ENCODE assay signal across 18 mouse cellular contexts in genomic region chr11:93940906-93941305, GRCm38 (mm10). TPM values are rescaled to one million over a fixed set of nuclear protein-coding genes. Genes with fewer than 3 reads are reported as not detected.
DNase-seq lines count a peak whose midpoint lies in the region; ATAC-seq and TF ChIP-seq lines count a peak whose summit lies in the region.
"Had no signal": no experiment of that assay in that cellular context is flagged by ENCODE, and none has a peak within 500 bp of the region (broad histone marks: within the 10 kb centered on the region; RNA-seq: fewer than 3 reads in every experiment).

No protein-coding gene starts in this region.

- no peak for TF ChIP-seq CTCF in lung, postnatal 0 days (IDR thresholded peaks at IDR 0.05)
- no peak for TF ChIP-seq CTCF in G1E (IDR thresholded peaks at IDR 0.05; ENCODE audit: low read depth, low read length)

- no peak overlapping the region for H3K4me2 ChIP-seq in lung, postnatal 0 days (replicated peaks; ENCODE audit: low read depth, low read length)
- H3K4me2 ChIP-seq: embryonic facial prominence, embryonic 13.5 days; liver, embryonic 15.5 days had no signal

- WGBS in lung, postnatal 0 days = 56% methylated on average over 2 of the region's 2 CpGs

- no peak overlapping the region for H3K9ac ChIP-seq in lung, postnatal 0 days (replicated peaks; ENCODE audit: low read depth)
- H3K9ac ChIP-seq: embryonic facial prominence, embryonic 13.5 days; liver, embryonic 15.5 days had no signal

- peak; percentile 36 for DNase-seq in lung, postnatal 0 days (ENCODE audit: low spot score)
- DNase-seq in lung, postnatal 4 days = no peak
- no peak for DNase-seq in G1E (ENCODE audit: low spot score)
- no peak for DNase-seq in right cerebral cortex, postnatal 25 days
- DNase-seq in ovary, postnatal 10 days (ENCODE audit: low spot score) = no peak
- no peak for DNase-seq in kidney, adult 9 months
- DNase-seq: adrenal gland, postnatal 36 days; cerebellum, adult 8-10 months; gastrocnemius, adult 2 months; kidney, postnatal 10 days; midbrain, embryonic 14.5 days; right cerebral cortex, postnatal 14 days had no signal

- H3K27ac ChIP-seq in lung, postnatal 0 days (ENCODE audit: low read length) = no peak overlapping the region
- H3K27ac ChIP-seq: embryonic facial prominence, embryonic 13.5 days; gastrocnemius, adult 2 months; liver, embryonic 15.5 days had no signal

- no peaks in the 10 kb centered on the region for H3K27me3 ChIP-seq in lung, postnatal 0 days (replicated peaks; ENCODE audit: insufficient read depth, low read length)
- no peaks in the 10 kb centered on the region for H3K27me3 ChIP-seq in G1E (ENCODE audit: insufficient read depth, low read length)
- H3K27me3 ChIP-seq: embryonic facial prominence, embryonic 13.5 days; liver, embryonic 15.5 days had no signal

- H3K36me3 ChIP-seq in lung, postnatal 0 days (ENCODE audit: insufficient read depth, low read length) = peaks cover 12% of the 10 kb centered on the region; the same call in 1 of the 2 replicates
- peaks cover 77% of the 10 kb centered on the region for H3K36me3 ChIP-seq in G1E (replicated peaks)

- TF ChIP-seq EP300 in lung, postnatal 0 days (IDR thresholded peaks at IDR 0.05) = no peak

- no peaks in the 10 kb centered on the region for H3K4me1 ChIP-seq in lung, postnatal 0 days (ENCODE audit: insufficient read depth, low read depth, low read length)
- H3K4me1 ChIP-seq in G1E (ENCODE audit: insufficient read depth, low read depth, low read length) = peaks cover 16% of the 10 kb centered on the region
- H3K4me1 ChIP-seq: embryonic facial prominence, embryonic 13.5 days; liver, embryonic 15.5 days had no signal

- H3K4me3 ChIP-seq in lung, postnatal 0 days (ENCODE audit: low read depth, low read length) = no peak overlapping the region
- H3K4me3 ChIP-seq in G1E (ENCODE audit: low read depth, low read length) = no peak overlapping the region
- H3K4me3 ChIP-seq: embryonic facial prominence, embryonic 13.5 days; gastrocnemius, adult 2 months; liver, embryonic 15.5 days had no signal

- no peaks in the 10 kb centered on the region for H3K9me3 ChIP-seq in lung, postnatal 0 days (ENCODE audit: low read length)
- no peaks in the 10 kb centered on the region for H3K9me3 ChIP-seq in G1E (replicated peaks)
- H3K9me3 ChIP-seq: embryonic facial prominence, embryonic 13.5 days; liver, embryonic 15.5 days had no signal

- ATAC-seq in lung, postnatal 0 days = no peak
- ATAC-seq in G1E (ENCODE audit: extremely low read depth, insufficient number of reproducible peaks, low FRiP score, poor library complexity, severe bottlenecking) = peak; percentile 73
- ATAC-seq in granulocyte monocyte progenitor cell, adult 5-6 weeks (replicated peaks; ENCODE audit: poor library complexity, severe bottlenecking) = peak; percentile 76
- ATAC-seq in monocyte, adult 5-6 weeks (replicated peaks; ENCODE audit: insufficient number of reproducible peaks, low FRiP score, low TSS enrichment, poor library complexity, severe bottlenecking) = 0 out of 2 replicates have a peak, but pooled peaks have one; percentile 70
- ATAC-seq: activated CD4-positive, CD25-positive, alpha-beta regulatory T cell, adult 4 months; forebrain, embryonic 16.5 days had no signal

RNA-seq across cellular contexts. Expression of gene Nme2, which starts 15.2 kb away (rescaled TPM):
- 246 and 280 TPM in 2 replicates for polyA plus RNA-seq in lung, postnatal 0 days (2015; fragmentation: Nextera tagmentation; extraction: Ambion mirVana)
- total RNA-seq in G1E (2014; fragmentation: Nextera tagmentation) (23.6 and 29.3 TPM in 2 replicates), G1E (2017) (144 and 162 TPM in 2 replicates)
- 131 and 161 TPM in 2 replicates for polyA plus RNA-seq in G1E (2012)
- 640 and 684 TPM in 2 replicates for total RNA-seq in granulocyte monocyte progenitor cell, adult 5-6 weeks (2014; fragmentation: Nextera tagmentation)
- total RNA-seq in granulocyte monocyte progenitor cell, adult 5-6 weeks (2017) = 250 and 253 TPM in 2 replicates
- 112 to 158 TPM (median 145 TPM) in 3 replicates for total RNA-seq in monocyte, adult 5-6 weeks (2017)

RNA-seq across cellular contexts. Expression of gene Gm20390, which starts 27.2 kb away (rescaled TPM):
- 91.0 and 120 TPM in 2 replicates for polyA plus RNA-seq in lung, postnatal 0 days (2015; fragmentation: Nextera tagmentation; extraction: Ambion mirVana)
- total RNA-seq in G1E (2014; fragmentation: Nextera tagmentation) (34.7 and 48.9 TPM in 2 replicates), G1E (2017) (not detected in 2 replicates)
- 246 and 259 TPM in 2 replicates for polyA plus RNA-seq in G1E (2012)
- total RNA-seq in granulocyte monocyte progenitor cell, adult 5-6 weeks (2014; fragmentation: Nextera tagmentation) = 112 and 180 TPM in 2 replicates
- not detected in 2 replicates for total RNA-seq in granulocyte monocyte progenitor cell, adult 5-6 weeks (2017)
- 1.9 TPM in 1 of 3 replicates, not detected in the others for total RNA-seq in monocyte, adult 5-6 weeks (2017)

RNA-seq across cellular contexts. Expression of gene Nme1, which starts 27.4 kb away (rescaled TPM):
- polyA plus RNA-seq in lung, postnatal 0 days (2015; fragmentation: Nextera tagmentation; extraction: Ambion mirVana) = 35.2 and 42.4 TPM in 2 replicates
- total RNA-seq in G1E (2014; fragmentation: Nextera tagmentation) = 30.4 and 59.1 TPM in 2 replicates
- 142 and 179 TPM in 2 replicates for total RNA-seq in G1E (2017)
- 6.5 and 7.7 TPM in 2 replicates for polyA plus RNA-seq in G1E (2012)
- total RNA-seq in granulocyte monocyte progenitor cell, adult 5-6 weeks (2014; fragmentation: Nextera tagmentation) = 78.3 and 96.2 TPM in 2 replicates
- total RNA-seq in granulocyte monocyte progenitor cell, adult 5-6 weeks (2017) = 178 and 237 TPM in 2 replicates
- total RNA-seq in monocyte, adult 5-6 weeks (2017) = 13.8 to 34.0 TPM (median 18.0 TPM) in 3 replicates

RNA-seq across cellular contexts. Expression of gene Spag9, which starts 55.0 kb away (rescaled TPM):
- 77.9 and 87.4 TPM in 2 replicates for polyA plus RNA-seq in lung, postnatal 0 days (2015; fragmentation: Nextera tagmentation; extraction: Ambion mirVana)
- total RNA-seq in G1E (2014; fragmentation: Nextera tagmentation) = 60.0 and 65.0 TPM in 2 replicates
- total RNA-seq in G1E (2017) = 43.8 and 53.3 TPM in 2 replicates
- 10.5 and 15.3 TPM in 2 replicates for polyA plus RNA-seq in G1E (2012)
- 25.3 and 42.8 TPM in 2 replicates for total RNA-seq in granulocyte monocyte progenitor cell, adult 5-6 weeks (2014; fragmentation: Nextera tagmentation)
- total RNA-seq in granulocyte monocyte progenitor cell, adult 5-6 weeks (2017) = 51.1 and 59.8 TPM in 2 replicates
- total RNA-seq in monocyte, adult 5-6 weeks (2017) = 140 to 171 TPM (median 156 TPM) in 3 replicates

RNA-seq across cellular contexts. Expression of gene Mbtd1, which starts 55.3 kb away (rescaled TPM):
- polyA plus RNA-seq in lung, postnatal 0 days (2015; fragmentation: Nextera tagmentation; extraction: Ambion mirVana) = 11.1 and 12.4 TPM in 2 replicates
- 105 and 119 TPM in 2 replicates for total RNA-seq in G1E (2014; fragmentation: Nextera tagmentation)
- 31.7 and 39.4 TPM in 2 replicates for total RNA-seq in G1E (2017)
- 29.3 and 36.6 TPM in 2 replicates for polyA plus RNA-seq in G1E (2012)
- total RNA-seq in granulocyte monocyte progenitor cell, adult 5-6 weeks (2014; fragmentation: Nextera tagmentation) = 58.1 and 64.8 TPM in 2 replicates
- 27.0 and 46.8 TPM in 2 replicates for total RNA-seq in granulocyte monocyte progenitor cell, adult 5-6 weeks (2017)
- 44.9 to 55.3 TPM (median 51.9 TPM) in 3 replicates for total RNA-seq in monocyte, adult 5-6 weeks (2017)
